Mouse (Mus musculus): Measurements from ENCODE around the gene Dlg3. TPM values are rescaled to one million over a fixed set of nuclear protein-coding genes. Genes with fewer than 3 reads are reported as not detected.
A peak's percentile ranks its signal among the peaks of the same experiment; 100 is the strongest.

Gene Dlg3
- polyA plus RNA-seq, 1 experiment from 2014 or later: 3.0 TPM

GRCm38 (mm10) chrX:100800643-100801042, 33.1 kb downstream of the Dlg3 start:
- H3K27me3 ChIP-seq (replicated peaks): no peaks in the 10 kb centered on the region

GRCm38 (mm10) chrX:100802034-100802433, 34.5 kb downstream of the Dlg3 start:
- no peaks in the 10 kb centered on the region for H3K36me3 ChIP-seq
- H3K9me3 ChIP-seq: no peaks in the 10 kb centered on the region
- no peaks in the 10 kb centered on the region for H3K27me3 ChIP-seq (replicated peaks)
- H3K4me3 ChIP-seq (replicated peaks): no peak overlapping the region
- H3K27ac ChIP-seq: peak overlapping the region; percentile 67; the same call in 1 of the 2 replicates
- 55% methylated on average over 6 of the region's 6 CpGs for WGBS
- no peak overlapping the region for H3K9ac ChIP-seq
- no peaks in the 10 kb centered on the region for H3K4me1 ChIP-seq
- ATAC-seq (ENCODE audit: insufficient read depth, low FRiP score, low read depth): peak; percentile 73; the same call in 1 of the 2 replicates
- H3K4me2 ChIP-seq: no peak overlapping the region

More at GRCm38 (mm10) chrX:100800643-100801042, 33.1 kb downstream of the Dlg3 start:
- no peaks in the 10 kb centered on the region for H3K4me1 ChIP-seq
- WGBS: 37% methylated on average over 2 of the region's 2 CpGs
- H3K36me3 ChIP-seq: no peaks in the 10 kb centered on the region
- H3K4me2 ChIP-seq: no peak overlapping the region
- no peak overlapping the region for H3K4me3 ChIP-seq (replicated peaks)
- ATAC-seq (ENCODE audit: insufficient read depth, low FRiP score, low read depth): no peak
- no peak overlapping the region for H3K9ac ChIP-seq
- H3K27ac ChIP-seq: peak overlapping the region; percentile 44
- no peaks in the 10 kb centered on the region for H3K9me3 ChIP-seq

- no peak overlapping the region for H3K4me2 ChIP-seq
Measured at GRCm38 (mm10) chrX:100811129-100811528, 43.6 kb downstream of the Dlg3 start.

GRCm38 (mm10) chrX:100814139-100814538, 46.6 kb downstream of the Dlg3 start:
- Histone ChIP-seq H3K36me3 (no peaks in the 10 kb centered on the region), H3K9ac (no peak overlapping the region), H3K27ac (no peak overlapping the region), H3K9me3 (no peaks in the 10 kb centered on the region), H3K4me2 (no peak overlapping the region), H3K4me1 (no peaks in the 10 kb centered on the region), H3K27me3 (replicated peaks) (no peaks in the 10 kb centered on the region), H3K4me3 (replicated peaks) (no peak overlapping the region)
- no peak for ATAC-seq (ENCODE audit: insufficient read depth, low FRiP score, low read depth)
- 83% methylated on average over 8 of the region's 8 CpGs for WGBS

More at GRCm38 (mm10) chrX:100811129-100811528, 43.6 kb downstream of the Dlg3 start:
- no peak for ATAC-seq (ENCODE audit: insufficient read depth, low FRiP score, low read depth)
- H3K36me3 ChIP-seq: no peaks in the 10 kb centered on the region
- H3K4me1 ChIP-seq: no peaks in the 10 kb centered on the region
- WGBS: 76% methylated on average over 4 of the region's 4 CpGs
- no peaks in the 10 kb centered on the region for H3K27me3 ChIP-seq (replicated peaks)
- H3K9me3 ChIP-seq: no peaks in the 10 kb centered on the region
- no peak overlapping the region for H3K27ac ChIP-seq
- no peak overlapping the region for H3K9ac ChIP-seq
- H3K4me3 ChIP-seq (replicated peaks): no peak overlapping the region

GRCm38 (mm10) chrX:100815766-100816165, 48.2 kb downstream of the Dlg3 start:
- no peak overlapping the region for H3K27ac ChIP-seq
- no peaks in the 10 kb centered on the region for H3K27me3 ChIP-seq (replicated peaks)
- H3K9me3 ChIP-seq: no peaks in the 10 kb centered on the region
- no peak overlapping the region for H3K4me2 ChIP-seq
- H3K36me3 ChIP-seq: no peaks in the 10 kb centered on the region
- 78% methylated on average over 7 of the region's 7 CpGs for WGBS
- H3K4me1 ChIP-seq: no peaks in the 10 kb centered on the region
- no peak for ATAC-seq (ENCODE audit: insufficient read depth, low FRiP score, low read depth)
- no peak overlapping the region for H3K9ac ChIP-seq
- no peak overlapping the region for H3K4me3 ChIP-seq (replicated peaks)

GRCm38 (mm10) chrX:100818681-100819080, 51.2 kb downstream of the Dlg3 start:
- Histone ChIP-seq H3K4me1 (no peaks in the 10 kb centered on the region), H3K4me2 (no peak overlapping the region), H3K27me3 (replicated peaks) (no peaks in the 10 kb centered on the region), H3K4me3 (replicated peaks) (no peak overlapping the region), H3K9me3 (no peaks in the 10 kb centered on the region), H3K36me3 (no peaks in the 10 kb centered on the region), H3K27ac (no peak overlapping the region), H3K9ac (no peak overlapping the region)
- WGBS: 85% methylated on average over 9 of the region's 9 CpGs
- no peak for ATAC-seq (ENCODE audit: insufficient read depth, low FRiP score, low read depth)

GRCm38 (mm10) chrX:100821149-100821548, 53.6 kb downstream of the Dlg3 start:
- no peaks in the 10 kb centered on the region for H3K36me3 ChIP-seq
- ATAC-seq (ENCODE audit: insufficient read depth, low FRiP score, low read depth): no peak

GRCm38 (mm10) chrX:100825557-100825956, 58.0 kb downstream of the Dlg3 start:
- 75% methylated on average over 1 of the region's 1 CpGs for WGBS
- no peaks in the 10 kb centered on the region for H3K36me3 ChIP-seq
- H3K9me3 ChIP-seq: no peaks in the 10 kb centered on the region
- no peak overlapping the region for H3K4me2 ChIP-seq
- H3K4me1 ChIP-seq: no peaks in the 10 kb centered on the region
- H3K27ac ChIP-seq: no peak overlapping the region
- ATAC-seq (ENCODE audit: insufficient read depth, low FRiP score, low read depth): no peak
- H3K4me3 ChIP-seq (replicated peaks): no peak overlapping the region
- H3K9ac ChIP-seq: no peak overlapping the region
- H3K27me3 ChIP-seq (replicated peaks): no peaks in the 10 kb centered on the region

More at GRCm38 (mm10) chrX:100821149-100821548, 53.6 kb downstream of the Dlg3 start:
- Histone ChIP-seq H3K4me3 (replicated peaks) (no peak overlapping the region), H3K27ac (no peak overlapping the region), H3K27me3 (replicated peaks) (no peaks in the 10 kb centered on the region), H3K4me2 (no peak overlapping the region), H3K9me3 (no peaks in the 10 kb centered on the region), H3K9ac (no peak overlapping the region), H3K4me1 (no peaks in the 10 kb centered on the region)
- WGBS: 81% methylated on average over 1 of the region's 1 CpGs

GRCm38 (mm10) chrX:100832806-100833205, 65.3 kb downstream of the Dlg3 start:
- ATAC-seq (ENCODE audit: insufficient read depth, low FRiP score, low read depth): no peak
- H3K9me3 ChIP-seq: no peaks in the 10 kb centered on the region
- no peak overlapping the region for H3K4me2 ChIP-seq
- H3K36me3 ChIP-seq: no peaks in the 10 kb centered on the region
- no peaks in the 10 kb centered on the region for H3K27me3 ChIP-seq (replicated peaks)
- no peaks in the 10 kb centered on the region for H3K4me1 ChIP-seq
- WGBS: 84% methylated on average over 2 of the region's 2 CpGs
- H3K27ac ChIP-seq: no peak overlapping the region
- no peak overlapping the region for H3K9ac ChIP-seq
- H3K4me3 ChIP-seq (replicated peaks): no peak overlapping the region

GRCm38 (mm10) chrX:100839211-100839610, 71.7 kb downstream of the Dlg3 start:
- Histone ChIP-seq H3K27ac (no peak overlapping the region), H3K9me3 (no peaks in the 10 kb centered on the region), H3K27me3 (replicated peaks) (no peaks in the 10 kb centered on the region), H3K4me1 (no peaks in the 10 kb centered on the region), H3K4me2 (no peak overlapping the region), H3K36me3 (no peaks in the 10 kb centered on the region), H3K9ac (no peak overlapping the region), H3K4me3 (replicated peaks) (no peak overlapping the region)
- no peak for ATAC-seq (ENCODE audit: insufficient read depth, low FRiP score, low read depth)

Other genes starting within 250 kb of the Dlg3 start
- gene Dgat2l6, start 242.9 kb upstream of the Dlg3 start, polyA plus RNA-seq (2015; fragmentation: Nextera tagmentation; extraction: Ambion mirVana): not detected in 2 replicates
- gene Awat1, start 195.5 kb upstream of the Dlg3 start, polyA plus RNA-seq (2015; fragmentation: Nextera tagmentation; extraction: Ambion mirVana): not detected in 2 replicates
- gene P2ry4, start 172.9 kb upstream of the Dlg3 start, polyA plus RNA-seq (2015; fragmentation: Nextera tagmentation; extraction: Ambion mirVana): 0.09 TPM in 1 of 2 replicates, not detected in the other
- not detected in 2 replicates for gene Arr3, start 162.2 kb upstream of the Dlg3 start, polyA plus RNA-seq (2015; fragmentation: Nextera tagmentation; extraction: Ambion mirVana)
- 22.5 and 25.2 TPM in 2 replicates for gene Kif4, start 142.0 kb upstream of the Dlg3 start, polyA plus RNA-seq (2015; fragmentation: Nextera tagmentation; extraction: Ambion mirVana)
- 86.0 and 93.9 TPM in 2 replicates for gene Pdzd11, start 141.2 kb upstream of the Dlg3 start, polyA plus RNA-seq (2015; fragmentation: Nextera tagmentation; extraction: Ambion mirVana)
- gene Gdpd2, start 37.8 kb upstream of the Dlg3 start, polyA plus RNA-seq (2015; fragmentation: Nextera tagmentation; extraction: Ambion mirVana): 7.0 and 7.8 TPM in 2 replicates

Measured in stomach, embryonic 15.5 days (tissue).